Mouse (Mus musculus): ENCODE results near the gene Muc4.

The Muc4 gene

GRCm38 (mm10) chr16:32803901-32804300, 68.2 kb downstream of the Muc4 start:
- DNase-seq (ENCODE audit: low read depth, low spot score) = no peak

DNA sequence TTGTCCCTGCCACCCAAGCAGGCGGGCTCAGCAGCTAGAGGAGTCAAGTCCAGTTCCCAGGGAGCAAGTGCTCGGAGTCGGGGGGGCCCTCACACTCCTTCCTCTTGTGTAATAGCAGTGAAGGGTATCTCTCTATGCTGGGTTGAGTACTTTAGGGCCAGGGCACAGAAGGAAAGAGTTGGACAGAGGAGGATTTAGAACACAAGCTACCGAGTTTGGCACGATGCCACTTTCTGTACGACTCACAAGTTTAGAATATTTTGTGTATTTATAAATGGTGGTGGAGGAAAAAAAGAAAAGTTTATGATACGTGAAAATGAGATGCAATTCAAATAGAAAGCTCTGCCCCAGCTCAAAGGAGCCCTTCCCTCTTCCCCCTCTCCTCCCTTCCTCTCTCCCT, 69.5 kb downstream of the Muc4 start:
- DNase-seq (ENCODE audit: low read depth, low spot score) = no peak

DNA sequence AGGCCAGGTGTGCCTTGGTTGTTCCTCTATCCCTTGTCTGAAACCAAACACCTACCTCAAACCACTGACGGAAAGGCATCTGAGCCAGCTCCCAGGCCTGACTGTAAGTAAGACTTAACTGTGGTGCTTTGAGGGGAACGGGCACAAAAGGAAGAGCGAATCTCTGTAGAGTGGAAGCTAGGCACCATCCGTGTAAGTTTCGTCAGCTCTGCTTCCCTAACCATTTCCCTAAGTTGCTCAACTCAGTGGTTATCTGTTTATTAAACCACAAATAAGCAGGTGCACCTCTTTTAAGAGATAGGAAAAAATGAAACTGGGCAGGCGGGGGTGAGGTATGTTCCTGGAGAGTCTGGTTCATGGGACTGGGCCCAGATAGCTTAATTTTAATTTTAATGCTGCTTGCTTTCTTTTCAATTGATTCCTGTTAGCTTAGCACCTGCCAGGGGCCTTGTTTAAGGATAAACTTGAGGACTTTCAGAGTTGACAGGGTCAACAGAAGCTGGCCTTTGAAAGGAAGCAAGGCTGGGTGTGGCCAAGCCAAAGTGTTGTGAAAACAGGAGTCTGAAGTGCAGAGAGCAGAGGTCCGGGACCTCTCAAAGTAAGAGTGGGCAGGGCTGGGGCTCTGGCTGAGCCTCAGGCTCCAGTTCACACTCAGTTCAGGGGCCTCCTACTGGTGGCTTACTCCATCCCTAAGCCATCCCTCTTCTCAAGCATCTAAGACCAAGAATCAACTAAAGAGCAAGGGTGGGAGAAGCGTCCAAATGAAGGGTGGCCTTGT, 71.9 kb downstream of the Muc4 start:
- DNase-seq (ENCODE audit: low read depth, low spot score) = no peak

GRCm38 (mm10) chr16:32810321-32810720, 74.6 kb downstream of the Muc4 start, which contains the start of gene Smbd1:
Gene Smbd1 (minus strand): TSS chr16:32810477.
- DNase-seq (ENCODE audit: low read depth, low spot score) = no peak

- peak; percentile 90 for DNase-seq (ENCODE audit: low read depth, low spot score)
These were observed 77.2 kb downstream of the Muc4 start for GRCm38 (mm10) chr16:32812888-32813361.

DNA sequence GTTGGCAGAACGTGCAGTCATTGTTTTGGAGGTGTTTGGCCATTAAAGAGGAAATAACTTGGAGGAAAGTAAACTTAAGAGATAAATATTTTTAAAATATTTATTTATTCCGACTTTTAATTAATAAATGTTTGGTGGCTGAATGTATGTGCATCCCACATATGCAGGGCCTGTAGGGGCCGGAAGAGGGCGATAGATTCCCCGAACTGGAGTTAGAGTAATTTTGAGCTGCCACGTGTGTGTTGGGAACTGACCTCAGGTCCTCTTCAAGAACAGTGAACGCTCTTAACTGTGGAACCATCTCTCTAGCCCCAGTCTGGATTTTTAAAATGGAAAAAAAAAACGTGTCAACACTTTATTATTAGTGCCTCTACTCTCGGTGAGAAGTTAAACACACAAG, 77.7 kb downstream of the Muc4 start:
- DNase-seq (ENCODE audit: low read depth, low spot score) = no peak

DNA sequence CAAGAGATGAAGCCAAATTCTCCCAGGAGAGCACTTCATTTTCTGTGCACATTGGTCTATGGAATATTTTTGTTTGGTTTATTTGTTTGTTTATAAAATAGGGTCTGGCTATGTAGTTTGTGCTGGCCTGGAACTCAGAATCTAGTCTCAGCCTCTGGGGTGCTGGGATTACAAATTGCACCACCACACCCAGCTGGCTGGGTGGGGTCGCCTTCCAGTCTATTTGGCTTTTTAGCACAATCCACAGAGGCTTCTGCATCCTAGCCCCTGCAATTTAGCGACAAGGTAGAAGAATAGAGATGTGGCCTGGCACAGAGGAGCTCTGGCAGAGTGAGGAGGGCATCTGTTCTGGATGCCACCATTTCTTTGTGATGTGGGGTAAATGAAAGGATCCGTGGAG, 78.1 kb downstream of the Muc4 start:
- no peak for DNase-seq (ENCODE audit: low read depth, low spot score)

GRCm38 (mm10) chr16:32814539-32814938, 78.9 kb downstream of the Muc4 start:
- DNase-seq (ENCODE audit: low read depth, low spot score) = peak; percentile 72

GRCm38 (mm10) chr16:32815160-32815605, 79.5 kb downstream of the Muc4 start:
- peak; percentile 89 for DNase-seq (ENCODE audit: low read depth, low spot score)

GRCm38 (mm10) chr16:32818036-32818435, 82.3 kb downstream of the Muc4 start:
- no peak for DNase-seq (ENCODE audit: low read depth, low spot score)

DNA sequence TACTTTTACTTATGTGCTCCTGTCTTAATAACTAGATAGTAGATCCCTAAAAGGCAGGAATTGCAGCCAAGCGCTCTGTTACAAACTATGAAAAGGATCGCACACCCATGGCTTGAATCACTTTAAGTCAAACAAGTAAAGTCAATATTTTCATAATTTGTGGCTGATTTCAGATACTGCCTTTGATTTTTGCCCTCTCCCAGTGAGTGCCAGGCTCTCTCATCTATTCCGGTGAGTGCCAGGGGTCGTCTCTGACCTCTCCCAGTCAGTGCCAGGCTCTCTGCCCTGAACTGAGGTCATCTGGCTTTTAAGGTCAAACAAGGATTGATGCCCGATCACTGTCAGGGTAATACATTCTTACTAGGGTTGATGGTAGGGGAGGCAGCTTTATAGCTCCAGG, 82.8 kb downstream of the Muc4 start:
- no peak for DNase-seq (ENCODE audit: low read depth, low spot score)

- DNase-seq (ENCODE audit: low read depth, low spot score) = peak; percentile 77
These were observed 86.2 kb downstream of the Muc4 start for GRCm38 (mm10) chr16:32821772-32822449.

- no peak for DNase-seq (ENCODE audit: low read depth, low spot score)
These were observed 86.8 kb downstream of the Muc4 start for GRCm38 (mm10) chr16:32822450-32822827.

- no peak for DNase-seq (ENCODE audit: low read depth, low spot score)
These were observed 87.2 kb downstream of the Muc4 start for GRCm38 (mm10) chr16:32822881-32823280.

- peak; percentile 55 for DNase-seq (ENCODE audit: low read depth, low spot score)
These were observed 87.8 kb downstream of the Muc4 start for GRCm38 (mm10) chr16:32823487-32823886.

DNA sequence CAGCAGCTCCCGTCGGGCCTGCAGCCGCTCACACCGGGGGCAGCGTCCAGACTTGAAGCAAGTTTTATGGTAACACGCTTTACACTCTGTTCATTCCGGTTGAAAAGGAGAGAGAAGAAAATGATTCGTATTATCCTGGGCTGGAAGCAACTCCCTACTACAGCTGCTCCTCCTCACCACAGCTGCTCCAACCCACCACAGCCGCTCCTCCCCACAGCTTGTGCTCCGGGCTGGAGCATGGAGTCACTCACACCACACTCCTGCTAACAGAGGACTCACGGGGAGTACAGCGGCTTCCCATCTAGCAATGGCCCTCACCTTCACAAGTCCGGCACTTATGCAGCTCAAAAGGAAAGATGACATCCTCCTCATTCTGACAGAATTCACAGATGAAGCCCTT, 88.4 kb downstream of the Muc4 start:
- DNase-seq (ENCODE audit: low read depth, low spot score) = no peak

GRCm38 (mm10) chr16:32825380-32825779, 89.7 kb downstream of the Muc4 start:
- DNase-seq (ENCODE audit: low read depth, low spot score) = no peak

- DNase-seq (ENCODE audit: low read depth, low spot score) = no peak
These were observed 90.8 kb downstream of the Muc4 start for GRCm38 (mm10) chr16:32826521-32826920.

- DNase-seq (ENCODE audit: low read depth, low spot score) = no peak
These were observed 93.4 kb downstream of the Muc4 start for GRCm38 (mm10) chr16:32829104-32829503.

- DNase-seq (ENCODE audit: low read depth, low spot score) = no peak
These were observed 95.8 kb downstream of the Muc4 start for GRCm38 (mm10) chr16:32831501-32831900.
